Mouse (Mus musculus): Measurements from ENCODE around the gene Zmiz1. TPM values are rescaled to one million over a fixed set of nuclear protein-coding genes. Genes with fewer than 3 reads are reported as not detected.

Zmiz1 gene
- total RNA-seq, 2 experiments from 2014 or later = 88.1 to 94.5 TPM

GRCm38 (mm10) chr14:25562447-25562846 is 103.5 kb downstream of the Zmiz1 start:
- no peak for DNase-seq

- no peak for DNase-seq
Measured at GRCm38 (mm10) chr14:25562909-25563308, 103.9 kb downstream of the Zmiz1 start.

GRCm38 (mm10) chr14:25564577-25564976 is 105.6 kb downstream of the Zmiz1 start:
- no peak for DNase-seq

GRCm38 (mm10) chr14:25565344-25566088 is 106.5 kb downstream of the Zmiz1 start:
- peak; percentile 87 for DNase-seq

GRCm38 (mm10) chr14:25567245-25567644 is 108.3 kb downstream of the Zmiz1 start:
- no peak for DNase-seq

GRCm38 (mm10) chr14:25567837-25568236 is 108.9 kb downstream of the Zmiz1 start:
- DNase-seq = no peak

GRCm38 (mm10) chr14:25574047-25574870 is 115.3 kb downstream of the Zmiz1 start:
- no peak for DNase-seq

GRCm38 (mm10) chr14:25576642-25577041 is 117.7 kb downstream of the Zmiz1 start:
- DNase-seq = no peak

GRCm38 (mm10) chr14:25577431-25577830 is 118.4 kb downstream of the Zmiz1 start:
- no peak for DNase-seq

- DNase-seq = no peak
Measured at GRCm38 (mm10) chr14:25579597-25579996, 120.6 kb downstream of the Zmiz1 start.

- no peak for DNase-seq
Measured at GRCm38 (mm10) chr14:25580397-25580796, 121.4 kb downstream of the Zmiz1 start.

- DNase-seq = no peak
Measured at GRCm38 (mm10) chr14:25582603-25583002, 123.6 kb downstream of the Zmiz1 start.

- DNase-seq = no peak
Measured at GRCm38 (mm10) chr14:25583899-25584298, 124.9 kb downstream of the Zmiz1 start.

GRCm38 (mm10) chr14:25585545-25586301 is 126.7 kb downstream of the Zmiz1 start:
- DNase-seq = peak; percentile 68 to 73

- DNase-seq = no peak
Measured at GRCm38 (mm10) chr14:25586846-25587486, 128.0 kb downstream of the Zmiz1 start.

GRCm38 (mm10) chr14:25587487-25588001 is 128.6 kb downstream of the Zmiz1 start:
- DNase-seq = peak; percentile 55 to 64

GRCm38 (mm10) chr14:25588156-25588555 is 129.2 kb downstream of the Zmiz1 start:
- no peak for DNase-seq

- no peak for DNase-seq
Measured at GRCm38 (mm10) chr14:25588946-25589937, 130.3 kb downstream of the Zmiz1 start.

- DNase-seq = no peak
Measured at GRCm38 (mm10) chr14:25591000-25591399, 132.0 kb downstream of the Zmiz1 start.

GRCm38 (mm10) chr14:25591426-25591825 is 132.4 kb downstream of the Zmiz1 start:
- no peak for DNase-seq

GRCm38 (mm10) chr14:25592522-25592921 is 133.5 kb downstream of the Zmiz1 start:
- no peak for DNase-seq
